ENCODE assay signal across 10 mouse cellular contexts in the genomic region with DNA sequence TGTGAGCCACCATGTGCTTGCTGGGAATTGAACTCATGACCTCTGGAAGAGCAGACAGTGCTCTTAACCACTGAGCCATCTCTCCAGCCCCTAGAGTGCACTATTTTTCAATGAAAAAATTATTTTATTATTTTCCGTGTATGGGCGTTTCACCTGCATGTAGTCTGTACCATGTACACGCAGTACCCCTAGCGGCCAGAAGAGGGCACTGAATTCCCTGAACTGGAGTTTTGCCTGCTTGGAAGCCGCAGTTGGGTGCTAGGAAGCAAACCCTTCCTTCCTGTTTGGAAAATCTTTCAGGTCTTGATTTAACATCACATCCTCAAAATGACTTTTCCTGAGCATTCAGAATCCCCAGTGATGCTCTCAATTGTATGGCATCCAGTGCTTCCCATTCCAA. TPM values are rescaled to one million over a fixed set of nuclear protein-coding genes. Genes with fewer than 3 reads are reported as not detected.
DNase-seq lines count a peak whose midpoint lies in the region; ATAC-seq and TF ChIP-seq lines count a peak whose summit lies in the region.
"Had no signal": no experiment of that assay in that cellular context is flagged by ENCODE, and none has a peak within 500 bp of the region (broad histone marks: within the 10 kb centered on the region; RNA-seq: fewer than 3 reads in every experiment).

No protein-coding gene starts in this region.

- TF ChIP-seq POLR2A in cortical plate, adult 2 months (IDR thresholded peaks at IDR 0.05; ENCODE audit: extremely low read depth, insufficient read depth, low read length) = no peak

- no peaks in the 10 kb centered on the region for H3K27me3 ChIP-seq in heart, embryonic 12.5 days (replicated peaks)
- H3K27me3 ChIP-seq: embryonic facial prominence, embryonic 12.5 days; limb, embryonic 12.5 days had no signal

- 0 out of 2 replicates have a peak, but pooled peaks cover 3% of the 10 kb centered on the region for H3K9me3 ChIP-seq in heart, embryonic 12.5 days (replicated peaks)
- H3K9me3 ChIP-seq: embryonic facial prominence, embryonic 12.5 days; limb, embryonic 12.5 days had no signal

- no peak for ATAC-seq in heart, embryonic 12.5 days (ENCODE audit: insufficient number of reproducible peaks, low FRiP score)
- no peak for ATAC-seq in activated CD4-positive, CD25-positive, alpha-beta regulatory T cell, adult 4 months

- H3K27ac ChIP-seq in heart, embryonic 12.5 days (ENCODE audit: poor library complexity, severe bottlenecking) = no peak overlapping the region
- no peak overlapping the region for H3K27ac ChIP-seq in cortical plate, adult 2 months (ENCODE audit: insufficient read depth, low read length)
- H3K27ac ChIP-seq: embryonic facial prominence, embryonic 12.5 days; limb, embryonic 12.5 days had no signal

- H3K9ac ChIP-seq in heart, embryonic 12.5 days = no peak overlapping the region
- H3K9ac ChIP-seq: embryonic facial prominence, embryonic 12.5 days; limb, embryonic 12.5 days had no signal

- peaks cover 8% of the 10 kb centered on the region; the same call in 1 of the 2 replicates for H3K4me1 ChIP-seq in heart, embryonic 12.5 days (replicated peaks)
- H3K4me1 ChIP-seq in cortical plate, adult 2 months (ENCODE audit: control insufficient read depth, insufficient read depth, low read length) = no peaks in the 10 kb centered on the region
- H3K4me1 ChIP-seq: embryonic facial prominence, embryonic 12.5 days; limb, embryonic 12.5 days had no signal

- H3K36me3 ChIP-seq in heart, embryonic 12.5 days = no peaks in the 10 kb centered on the region
- H3K36me3 ChIP-seq: embryonic facial prominence, embryonic 12.5 days had no signal

- 22% methylated on average over 5 of the region's 5 CpGs for WGBS in heart, embryonic 12.5 days

- peak; percentile 40 for DNase-seq in heart, adult 8-10 months (ENCODE audit: low spot score)
- DNase-seq in urinary bladder, postnatal 36 days (ENCODE audit: low spot score in 2 of 2) = peak; percentile 27 to 36
- DNase-seq in urinary bladder, postnatal 10 days (ENCODE audit: low spot score) = no peak
- peak; percentile 55 to 81 for DNase-seq in kidney, postnatal 36 days
- peak; percentile 65 for DNase-seq in retina, postnatal 1 day

- no peak overlapping the region for H3K4me3 ChIP-seq in heart, embryonic 12.5 days
- H3K4me3 ChIP-seq in cortical plate, adult 2 months (ENCODE audit: insufficient read depth, low read length) = no peak overlapping the region
- H3K4me3 ChIP-seq: embryonic facial prominence, embryonic 12.5 days; limb, embryonic 12.5 days had no signal

- no peak overlapping the region for H3K4me2 ChIP-seq in heart, embryonic 12.5 days
- H3K4me2 ChIP-seq: embryonic facial prominence, embryonic 12.5 days; limb, embryonic 12.5 days had no signal

- TF ChIP-seq CTCF in cortical plate, adult 2 months (IDR thresholded peaks at IDR 0.05; ENCODE audit: extremely low read depth, insufficient read depth, low read length) = peak; percentile 53

RNA-seq across cellular contexts. Expression of a gene that starts 10.9 kb away (rescaled TPM):
- total RNA-seq in heart, adult 8-10 months (2022) = 10 to 100 TPM; 78.7 to 80.0 (median 79.7) TPM
- polyA plus RNA-seq in heart, embryonic 12.5 days (2016; fragmentation: Nextera tagmentation; extraction: Ambion mirVana) = 41.7 and 45.4 TPM in 2 replicates
- 73.2 and 76.8 TPM in 2 replicates for polyA plus RNA-seq in cortical plate, adult 2 months (2012; rRNA removed)
- polyA plus RNA-seq in activated CD4-positive, CD25-positive, alpha-beta regulatory T cell, adult 4 months (2017; shearing (Covaris generic)) = 10 to 100 TPM; 28.8 to 40.6 TPM

RNA-seq across cellular contexts. Expression of a gene that starts 47.3 kb away (rescaled TPM):
- total RNA-seq in heart, adult 8-10 months (2022) = 10 to 100 TPM; 12.2 to 14.9 (median 13.9) TPM
- polyA plus RNA-seq in heart, embryonic 12.5 days (2016; fragmentation: Nextera tagmentation; extraction: Ambion mirVana) = 10.6 and 12.6 TPM in 2 replicates
- 54.5 and 59.5 TPM in 2 replicates for polyA plus RNA-seq in cortical plate, adult 2 months (2012; rRNA removed)
- polyA plus RNA-seq in activated CD4-positive, CD25-positive, alpha-beta regulatory T cell, adult 4 months (2017; shearing (Covaris generic)) = under 1 TPM in 1 of 2 experiments, not detected in 1; 0.37 TPM
